8 mouse cellular contexts compared by ENCODE assay signal in genomic region chr6:65672131-65673031, GRCm38 (mm10). TPM values are rescaled to one million over a fixed set of nuclear protein-coding genes. Genes with fewer than 3 reads are reported as not detected.
DNase-seq lines count a peak whose midpoint lies in the region; ATAC-seq and TF ChIP-seq lines count a peak whose summit lies in the region.

No protein-coding gene starts in this region.

- H3K4me2 ChIP-seq in forebrain, embryonic 11.5 days (ENCODE audit: low read depth, low read length, severe bottlenecking) = peak overlapping the region; percentile 66
- peak overlapping the region; percentile 99 for H3K4me2 ChIP-seq in hindbrain, embryonic 14.5 days (replicated peaks)
- peak overlapping the region; percentile 80 for H3K4me2 ChIP-seq in liver, embryonic 12.5 days
- peak overlapping the region; percentile 97 for H3K4me2 ChIP-seq in midbrain, embryonic 16.5 days (ENCODE audit: low read length)
- H3K4me2 ChIP-seq in stomach, postnatal 0 days (replicated peaks; ENCODE audit: low read depth) = peak overlapping the region; percentile 91

- H3K27me3 ChIP-seq in forebrain, embryonic 11.5 days (ENCODE audit: control insufficient read depth, insufficient read depth, low read length) = peaks cover 2% of the 10 kb centered on the region; the same call in 1 of the 2 replicates
- 0 out of 2 replicates have a peak, but pooled peaks cover 8% of the 10 kb centered on the region for H3K27me3 ChIP-seq in hindbrain, embryonic 14.5 days (ENCODE audit: control insufficient read depth, insufficient read depth, low read length)
- H3K27me3 ChIP-seq in liver, embryonic 12.5 days (replicated peaks) = peaks cover 61% of the 10 kb centered on the region
- no peaks in the 10 kb centered on the region; the same call in 1 of the 2 replicates for H3K27me3 ChIP-seq in midbrain, embryonic 16.5 days (ENCODE audit: control insufficient read depth, insufficient read depth, low read depth, low read length)
- no peaks in the 10 kb centered on the region for H3K27me3 ChIP-seq in stomach, postnatal 0 days (ENCODE audit: control insufficient read depth, insufficient read depth, low read length)

- no peaks in the 10 kb centered on the region for H3K36me3 ChIP-seq in forebrain, embryonic 11.5 days (ENCODE audit: control insufficient read depth, insufficient read depth, low read length)
- H3K36me3 ChIP-seq in hindbrain, embryonic 14.5 days (replicated peaks; ENCODE audit: control insufficient read depth, insufficient read depth) = no peaks in the 10 kb centered on the region
- no peaks in the 10 kb centered on the region for H3K36me3 ChIP-seq in liver, embryonic 12.5 days
- no peaks in the 10 kb centered on the region for H3K36me3 ChIP-seq in midbrain, embryonic 16.5 days (ENCODE audit: control insufficient read depth, insufficient read depth, low read length)
- H3K36me3 ChIP-seq in stomach, postnatal 0 days (ENCODE audit: control insufficient read depth, insufficient read depth, low read length) = no peaks in the 10 kb centered on the region

- H3K9me3 ChIP-seq in forebrain, embryonic 11.5 days (ENCODE audit: control insufficient read depth, low read length) = no peaks in the 10 kb centered on the region
- H3K9me3 ChIP-seq in hindbrain, embryonic 14.5 days (ENCODE audit: control insufficient read depth, low read length) = no peaks in the 10 kb centered on the region
- H3K9me3 ChIP-seq in liver, embryonic 12.5 days (replicated peaks) = no peaks in the 10 kb centered on the region
- no peaks in the 10 kb centered on the region for H3K9me3 ChIP-seq in midbrain, embryonic 16.5 days (replicated peaks; ENCODE audit: control insufficient read depth, low read length, poor library complexity, severe bottlenecking)
- no peaks in the 10 kb centered on the region for H3K9me3 ChIP-seq in stomach, postnatal 0 days (ENCODE audit: control insufficient read depth, low read length)

- DNase-seq in cerebellum, postnatal 14 days = peak; percentile 28 to 29
- no peak for DNase-seq in cerebellum, adult 8-10 months
- peak; percentile 26 to 37 for DNase-seq in adrenal gland, adult 18-20 months (ENCODE audit: low spot score in 2 of 2)
- peak; percentile 73 for DNase-seq in forebrain, embryonic 11.5 days (ENCODE audit: low spot score)
- DNase-seq in hindbrain, embryonic 14.5 days (ENCODE audit: low spot score) = no peak
- peak; percentile 49 for DNase-seq in stomach, postnatal 0 days (ENCODE audit: low spot score)

- H3K4me3 ChIP-seq in forebrain, embryonic 11.5 days (ENCODE audit: low read depth, low read length) = peak overlapping the region; percentile 59
- peak overlapping the region; percentile 58 for H3K4me3 ChIP-seq in hindbrain, embryonic 14.5 days (replicated peaks; ENCODE audit: low read length)
- peak overlapping the region; percentile 56 for H3K4me3 ChIP-seq in liver, embryonic 12.5 days
- H3K4me3 ChIP-seq in midbrain, embryonic 16.5 days (ENCODE audit: low read depth, low read length) = peak overlapping the region; percentile 67
- peak overlapping the region; percentile 58 for H3K4me3 ChIP-seq in stomach, postnatal 0 days (ENCODE audit: low read depth, low read length)

- peak; percentile 40 for ATAC-seq in forebrain, embryonic 11.5 days (replicated peaks; ENCODE audit: low FRiP score)
- ATAC-seq in hindbrain, embryonic 14.5 days (ENCODE audit: low FRiP score) = peak; percentile 48
- ATAC-seq in liver, embryonic 12.5 days = no peak
- ATAC-seq in midbrain, embryonic 16.5 days = peak; percentile 59
- ATAC-seq in stomach, postnatal 0 days (ENCODE audit: low FRiP score, low TSS enrichment) = no peak

- peaks cover 2% of the 10 kb centered on the region; the same call in 1 of the 2 replicates for H3K4me1 ChIP-seq in forebrain, embryonic 11.5 days (replicated peaks; ENCODE audit: control insufficient read depth, insufficient read depth, low read length)
- H3K4me1 ChIP-seq in hindbrain, embryonic 14.5 days (replicated peaks; ENCODE audit: control insufficient read depth, insufficient read depth, low read length) = peaks cover 11% of the 10 kb centered on the region
- H3K4me1 ChIP-seq in liver, embryonic 12.5 days = peaks cover 18% of the 10 kb centered on the region; the same call in 1 of the 2 replicates
- H3K4me1 ChIP-seq in midbrain, embryonic 16.5 days (ENCODE audit: control insufficient read depth, insufficient read depth, low read length) = peaks cover 14% of the 10 kb centered on the region; the same call in 1 of the 2 replicates
- no peaks in the 10 kb centered on the region for H3K4me1 ChIP-seq in stomach, postnatal 0 days (replicated peaks; ENCODE audit: control insufficient read depth, insufficient read depth)

- no peak overlapping the region for H3K27ac ChIP-seq in forebrain, embryonic 11.5 days (ENCODE audit: low read depth, low read length)
- peak overlapping the region; percentile 65 for H3K27ac ChIP-seq in hindbrain, embryonic 14.5 days
- no peak overlapping the region for H3K27ac ChIP-seq in liver, embryonic 12.5 days
- no peak overlapping the region for H3K27ac ChIP-seq in midbrain, embryonic 16.5 days (ENCODE audit: low read length)
- no peak overlapping the region for H3K27ac ChIP-seq in stomach, postnatal 0 days (replicated peaks)

- H3K9ac ChIP-seq in forebrain, embryonic 11.5 days (ENCODE audit: low read length) = peak overlapping the region; percentile 60
- H3K9ac ChIP-seq in hindbrain, embryonic 14.5 days = peak overlapping the region; percentile 64
- peak overlapping the region; percentile 27; the same call in 1 of the 2 replicates for H3K9ac ChIP-seq in liver, embryonic 12.5 days
- H3K9ac ChIP-seq in midbrain, embryonic 16.5 days (ENCODE audit: low read depth, low read length) = peak overlapping the region; percentile 64
- peak overlapping the region; percentile 71 for H3K9ac ChIP-seq in stomach, postnatal 0 days (ENCODE audit: low read length)

- TF ChIP-seq CTCF in stomach, postnatal 0 days (IDR thresholded peaks at IDR 0.05; ENCODE audit: low read depth) = no peak

- under 1% methylated on average over 56 of the region's 57 CpGs for WGBS in forebrain, embryonic 11.5 days
- WGBS in hindbrain, embryonic 14.5 days = under 1% methylated on average over 57 of the region's 57 CpGs
- whole genome bisulfite sequencing in liver, embryonic 12.5 days (ENCODE audit: insufficient replicate concordance) = under 1% methylated on average over 57 of the region's 57 CpGs
- under 1% methylated on average over 56 of the region's 57 CpGs for WGBS in midbrain, embryonic 16.5 days
- under 1% methylated on average over 57 of the region's 57 CpGs for WGBS in stomach, postnatal 0 days

- TF ChIP-seq EP300 in stomach, postnatal 0 days (optimal IDR thresholded peaks at IDR 0.05) = no peak

RNA-seq across cellular contexts. Expression of gene Ndnf, which starts 1.0 kb away (rescaled TPM):
- total RNA-seq in adrenal gland, adult 18-20 months (2021) = under 1 TPM; 0.32 to 0.63 TPM
- 6.3 and 6.5 TPM in 2 replicates for polyA plus RNA-seq in forebrain, embryonic 11.5 days (2014; fragmentation: Nextera tagmentation; extraction: Ambion mirVana)
- polyA plus RNA-seq in hindbrain, embryonic 14.5 days (2014; fragmentation: Nextera tagmentation; extraction: Ambion mirVana) = 18.8 and 22.5 TPM in 2 replicates
- polyA plus RNA-seq in liver, embryonic 12.5 days (2016; fragmentation: Nextera tagmentation; extraction: Ambion mirVana) = 0.08 and 0.17 TPM in 2 replicates
- polyA plus RNA-seq in midbrain, embryonic 16.5 days (2015; fragmentation: Nextera tagmentation; extraction: Ambion mirVana) = 3.8 and 4.5 TPM in 2 replicates
- polyA plus RNA-seq in stomach, postnatal 0 days (2015; fragmentation: Nextera tagmentation; extraction: Ambion mirVana) = 1.4 and 2.7 TPM in 2 replicates

Comparison
In these comparisons a context has a peak if more than half of its experiments do, and no peak if none do; other contexts are left out.
1. DNase-seq: peak in cerebellum, postnatal 14 days (2 of 2), adrenal gland, adult 18-20 months (2 of 2), forebrain, embryonic 11.5 days (single experiment) and stomach, postnatal 0 days (single experiment); none in cerebellum, adult 8-10 months (single experiment) and hindbrain, embryonic 14.5 days (single experiment).
2. ATAC-seq: peak in forebrain, embryonic 11.5 days (single experiment), hindbrain, embryonic 14.5 days (single experiment) and midbrain, embryonic 16.5 days (single experiment); none in liver, embryonic 12.5 days (single experiment) and stomach, postnatal 0 days (single experiment).
3. Peak in every context shown above with its lines, with median percentiles within 50 percentile points of each other: H3K4me2 ChIP-seq, H3K4me3 ChIP-seq and H3K9ac ChIP-seq.